Mouse (Mus musculus) forebrain, embryonic 11.5 days (tissue): Measurements from ENCODE around the gene Kcnj10. TPM values are rescaled to one million over a fixed set of nuclear protein-coding genes. Genes with fewer than 3 reads are reported as not detected.

ENCODE experiments used
- ATAC-seq: fragments of 200-750 bp; cut with Nextera tagmentation; replicated peaks from 2 replicates; pipeline ENCODE4 v1.8.0; 2017; ENCODE audit warnings: moderate TSS enrichment; ENCODE audit not compliant: low FRiP score
- DNase-seq: peaks from one replicate; pipeline ENCODE4 v3.0.0-alpha.2; 2017; ENCODE audit warnings: low spot score
- H3K27ac ChIP-seq: fragments of 300-500 bp; sonication (generic); 2 replicates; pipeline ENCODE4 v1.5.1; 2014; ENCODE audit warnings: low read depth, low read length
- H3K27me3 ChIP-seq: fragments of 300-500 bp; sonication (generic); 2 replicates; pipeline ENCODE4 v1.6.1; 2014; ENCODE audit warnings: mild to moderate bottlenecking, low read length, mixed read lengths; ENCODE audit not compliant: control insufficient read depth, insufficient read depth
- H3K36me3 ChIP-seq: fragments of 300-500 bp; sonication (generic); 2 replicates; pipeline ENCODE4 v1.6.1; 2014; ENCODE audit warnings: mild to moderate bottlenecking, low read length, moderate library complexity, mixed read lengths; ENCODE audit not compliant: control insufficient read depth, insufficient read depth
- H3K4me1 ChIP-seq: fragments of 300-500 bp; sonication (generic); replicated peaks from 2 replicates; pipeline ENCODE4 v1.6.1; 2014; ENCODE audit warnings: low read length, mixed read lengths; ENCODE audit not compliant: control insufficient read depth, insufficient read depth
- H3K4me2 ChIP-seq: fragments of 300-500 bp; sonication (generic); 2 replicates; pipeline ENCODE4 v1.6.1; 2014; ENCODE audit warnings: low read depth, mild to moderate bottlenecking, low read length, moderate library complexity, mixed read lengths; ENCODE audit not compliant: severe bottlenecking
- H3K4me3 ChIP-seq: fragments of 300-500 bp; sonication (generic); 2 replicates; pipeline ENCODE4 v1.5.1; 2014; ENCODE audit warnings: low read depth, low read length
- H3K9ac ChIP-seq: fragments of 300-500 bp; sonication (generic); 2 replicates; pipeline ENCODE4 v1.6.1; 2014; ENCODE audit warnings: low read length
- H3K9me3 ChIP-seq: fragments of 300-500 bp; sonication (generic); 2 replicates; pipeline ENCODE4 v1.6.1; 2016; ENCODE audit warnings: low read length, mixed read lengths; ENCODE audit not compliant: control insufficient read depth
- WGBS: fragments of 180-500 bp; shearing (Covaris S2); extraction: QIAGEN DNeasy Blood & Tissue Kit; methylation state at CpG from one replicate; pipeline ENCODE4 v1.1.7; 2014; 5-methylcytosine and 5-hydroxymethylcytosine counted together
- polyA plus RNA-seq: library from polyadenylated mRNA; unstranded; fragments of >200 nt; fragmentation: Nextera tagmentation; extraction: Ambion mirVana; gene quantifications from 2 replicates; pipeline ENCODE4 v1.2.1, GENCODE M21; 2014

Gene Kcnj10
- polyA plus RNA-seq, 1 experiment from 2014 or later, result 0.69 TPM

- Histone ChIP-seq H3K4me3 (no peak overlapping the region), H3K36me3 (no peaks in the 10 kb centered on the region), H3K9me3 (no peaks in the 10 kb centered on the region), H3K4me1 (peaks cover 23% of the 10 kb centered on the region; the same call in 1 of the 2 replicates), H3K27me3 (peaks cover 3% of the 10 kb centered on the region), H3K4me2 (no peak overlapping the region), H3K27ac (no peak overlapping the region), H3K9ac (no peak overlapping the region)
- 92% methylated on average over 7 of the region's 7 CpGs for WGBS
- ATAC-seq, result no peak
- no peak for DNase-seq
Observed at GRCm38 (mm10) chr1:172344820-172345219, 3.8 kb downstream of the Kcnj10 start.

DNA sequence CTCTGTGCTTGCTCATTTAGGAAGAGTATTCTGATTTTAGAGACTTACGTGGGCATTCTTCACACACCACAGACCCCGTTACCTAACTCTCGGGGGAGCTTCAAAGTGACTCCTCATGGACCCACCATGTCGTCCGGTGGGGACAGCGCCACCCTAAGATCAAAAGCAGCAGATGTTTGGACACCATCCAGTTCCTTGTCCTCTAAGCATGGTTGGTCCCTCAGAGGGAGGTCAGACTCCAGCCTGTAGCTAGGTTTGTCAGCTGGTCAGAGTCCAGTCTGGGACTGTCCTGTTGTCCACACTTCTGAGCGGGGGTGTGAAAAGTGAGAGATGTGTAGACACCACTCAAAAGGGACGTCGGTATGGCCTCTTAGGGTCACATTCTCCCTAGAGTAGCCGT lies 5.7 kb downstream of the Kcnj10 start:
- Histone ChIP-seq H3K27me3 (no peaks in the 10 kb centered on the region; the same call in 1 of the 2 replicates), H3K9me3 (no peaks in the 10 kb centered on the region), H3K27ac (no peak overlapping the region), H3K4me3 (no peak overlapping the region), H3K9ac (no peak overlapping the region), H3K4me1 (peaks cover 29% of the 10 kb centered on the region), H3K36me3 (no peaks in the 10 kb centered on the region), H3K4me2 (no peak overlapping the region)
- DNase-seq (no peak), ATAC-seq (no peak)
- WGBS, result 90% methylated on average over 10 of the region's 10 CpGs

GRCm38 (mm10) chr1:172347382-172347781 lies 6.4 kb downstream of the Kcnj10 start:
- no peaks in the 10 kb centered on the region for H3K27me3 ChIP-seq

GRCm38 (mm10) chr1:172349504-172349903 lies 8.5 kb downstream of the Kcnj10 start:
- DNase-seq (peak; percentile 66), ATAC-seq (peak; percentile 25; the same call in 1 of the 2 replicates)
- no peaks in the 10 kb centered on the region for H3K36me3 ChIP-seq
- peaks cover 33% of the 10 kb centered on the region for H3K4me1 ChIP-seq
- peak overlapping the region; percentile 51 for H3K9ac ChIP-seq
- no peak overlapping the region for H3K4me3 ChIP-seq
- 37% methylated on average over 5 of the region's 5 CpGs for WGBS
- H3K9me3 ChIP-seq, result no peaks in the 10 kb centered on the region
- peak overlapping the region; percentile 96 for H3K27ac ChIP-seq
- no peaks in the 10 kb centered on the region for H3K27me3 ChIP-seq
- peak overlapping the region; percentile 29; the same call in 1 of the 2 replicates for H3K4me2 ChIP-seq

More at GRCm38 (mm10) chr1:172347382-172347781, 6.4 kb downstream of the Kcnj10 start:
- Histone ChIP-seq H3K27ac (no peak overlapping the region), H3K9ac (no peak overlapping the region), H3K4me1 (peaks cover 33% of the 10 kb centered on the region), H3K4me3 (no peak overlapping the region), H3K4me2 (no peak overlapping the region), H3K9me3 (no peaks in the 10 kb centered on the region), H3K36me3 (no peaks in the 10 kb centered on the region)
- ATAC-seq, result no peak
- DNase-seq, result no peak
- 90% methylated on average over 12 of the region's 12 CpGs for WGBS

GRCm38 (mm10) chr1:172349916-172350812 lies 9.2 kb downstream of the Kcnj10 start:
- ATAC-seq, result peak; percentile 98
- Histone ChIP-seq H3K27me3 (no peaks in the 10 kb centered on the region), H3K4me1 (peaks cover 33% of the 10 kb centered on the region), H3K27ac (peak overlapping the region; percentile 96), H3K9ac (peak overlapping the region; percentile 51), H3K9me3 (no peaks in the 10 kb centered on the region), H3K4me3 (no peak overlapping the region), H3K4me2 (peak overlapping the region; percentile 33; the same call in 1 of the 2 replicates), H3K36me3 (no peaks in the 10 kb centered on the region)
- 3% methylated on average over 19 of the region's 19 CpGs for WGBS
- DNase-seq, result peak; percentile 94

- Histone ChIP-seq H3K27ac (peak overlapping the region; percentile 9; the same call in 1 of the 2 replicates), H3K9ac (no peak overlapping the region), H3K4me1 (peaks cover 33% of the 10 kb centered on the region), H3K4me2 (no peak overlapping the region), H3K27me3 (no peaks in the 10 kb centered on the region), H3K36me3 (no peaks in the 10 kb centered on the region), H3K4me3 (no peak overlapping the region), H3K9me3 (no peaks in the 10 kb centered on the region)
- ATAC-seq (no peak), DNase-seq (no peak)
- WGBS, result 81% methylated on average over 6 of the region's 6 CpGs
Observed at GRCm38 (mm10) chr1:172352001-172352400, 11.0 kb downstream of the Kcnj10 start.

DNA sequence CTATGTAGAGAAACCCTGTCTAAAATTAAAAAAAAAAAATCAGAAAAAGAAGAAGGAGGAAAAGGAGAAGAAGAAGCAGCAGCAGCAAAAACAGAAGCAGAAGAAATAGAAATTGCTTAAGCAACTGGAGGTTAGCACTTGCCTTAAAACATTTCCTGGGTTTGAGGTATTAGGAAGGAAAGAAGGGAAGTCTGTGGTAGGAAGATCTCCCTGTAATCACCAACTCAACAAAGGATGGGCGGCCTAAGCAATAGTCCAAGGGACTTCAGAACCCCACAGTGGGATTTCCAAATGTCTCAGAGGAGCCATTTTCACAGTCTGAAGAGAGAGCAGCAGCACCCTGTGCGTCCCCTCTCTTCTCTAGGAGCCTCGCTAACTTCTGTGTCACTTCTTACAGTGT lies 11.4 kb downstream of the Kcnj10 start:
- Histone ChIP-seq H3K4me2 (no peak overlapping the region), H3K4me1 (peaks cover 33% of the 10 kb centered on the region), H3K36me3 (no peaks in the 10 kb centered on the region), H3K27ac (no peak overlapping the region), H3K9me3 (no peaks in the 10 kb centered on the region), H3K4me3 (no peak overlapping the region), H3K9ac (no peak overlapping the region), H3K27me3 (no peaks in the 10 kb centered on the region)
- ATAC-seq (no peak), DNase-seq (no peak)
- WGBS, result 88% methylated on average over 3 of the region's 3 CpGs

DNA sequence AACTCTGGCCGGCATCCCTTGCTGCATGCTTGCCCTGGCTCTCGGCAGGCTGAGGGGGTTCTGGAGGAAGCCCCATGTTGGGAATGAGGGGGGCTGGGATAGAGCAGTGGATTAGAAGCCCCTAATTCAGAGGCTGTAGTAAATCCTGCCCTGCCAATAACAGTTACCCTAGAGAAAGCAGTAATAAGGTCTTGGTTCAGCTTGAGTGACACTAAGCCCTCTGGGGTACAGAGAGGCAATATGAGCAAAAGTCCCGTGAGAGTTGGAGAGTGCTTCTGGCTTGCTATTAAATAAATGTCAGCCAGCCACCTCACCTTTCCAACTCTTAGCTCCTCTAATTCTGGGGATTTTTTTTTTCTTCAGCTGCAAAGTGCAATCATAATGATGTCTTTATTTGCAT lies 14.3 kb downstream of the Kcnj10 start:
- H3K4me2 ChIP-seq, result no peak overlapping the region
- H3K27me3 ChIP-seq, result no peaks in the 10 kb centered on the region
- no peaks in the 10 kb centered on the region for H3K36me3 ChIP-seq
- no peaks in the 10 kb centered on the region for H3K9me3 ChIP-seq
- no peak overlapping the region for H3K27ac ChIP-seq
- no peak overlapping the region for H3K4me3 ChIP-seq
- peaks cover 23% of the 10 kb centered on the region for H3K4me1 ChIP-seq
- H3K9ac ChIP-seq, result peak overlapping the region; percentile 27; the same call in 1 of the 2 replicates
- ATAC-seq (no peak), DNase-seq (no peak)
- 18% methylated on average over 3 of the region's 3 CpGs for WGBS
